Mouse (Mus musculus) E14TG2a.4 (cell line): ENCODE measurements around the gene Notch4.

ENCODE experiments used
- H3K27me3 ChIP-seq: 2 replicates; pipeline ENCODE4 v1.6.1; 2014; ENCODE audit warnings: low read length, control low read depth; ENCODE audit not compliant: insufficient read depth
- H3K36me3 ChIP-seq: 2 replicates; pipeline ENCODE4 v1.6.1; 2014; ENCODE audit warnings: low read length, control low read depth; ENCODE audit not compliant: insufficient read depth
- H3K4me1 ChIP-seq: replicated peaks from 2 replicates; pipeline ENCODE4 v1.6.1; 2014; ENCODE audit warnings: low read depth, low read length, control low read depth
- H3K4me3 ChIP-seq: replicated peaks from 2 replicates; pipeline ENCODE4 v1.5.1; 2014; ENCODE audit warnings: mild to moderate bottlenecking, low read length
- H3K9me3 ChIP-seq: 2 replicates; pipeline ENCODE4 v1.6.1; 2014; ENCODE audit warnings: low read length, control low read depth
- CTCF ChIP-seq: conservative IDR thresholded peaks from 2 replicates; pipeline ENCODE4 v1.5.1; 2014; ENCODE audit warnings: low read length
- NANOG ChIP-seq: IDR thresholded peaks from 2 replicates; pipeline ENCODE4 v1.6.1; 2014; ENCODE audit warnings: borderline replicate concordance, low read length, mixed read lengths
- POU5F1 ChIP-seq: IDR thresholded peaks from 2 replicates; pipeline ENCODE4 v1.6.1; 2014; ENCODE audit warnings: low read length, borderline replicate concordance

Gene Notch4

DNA sequence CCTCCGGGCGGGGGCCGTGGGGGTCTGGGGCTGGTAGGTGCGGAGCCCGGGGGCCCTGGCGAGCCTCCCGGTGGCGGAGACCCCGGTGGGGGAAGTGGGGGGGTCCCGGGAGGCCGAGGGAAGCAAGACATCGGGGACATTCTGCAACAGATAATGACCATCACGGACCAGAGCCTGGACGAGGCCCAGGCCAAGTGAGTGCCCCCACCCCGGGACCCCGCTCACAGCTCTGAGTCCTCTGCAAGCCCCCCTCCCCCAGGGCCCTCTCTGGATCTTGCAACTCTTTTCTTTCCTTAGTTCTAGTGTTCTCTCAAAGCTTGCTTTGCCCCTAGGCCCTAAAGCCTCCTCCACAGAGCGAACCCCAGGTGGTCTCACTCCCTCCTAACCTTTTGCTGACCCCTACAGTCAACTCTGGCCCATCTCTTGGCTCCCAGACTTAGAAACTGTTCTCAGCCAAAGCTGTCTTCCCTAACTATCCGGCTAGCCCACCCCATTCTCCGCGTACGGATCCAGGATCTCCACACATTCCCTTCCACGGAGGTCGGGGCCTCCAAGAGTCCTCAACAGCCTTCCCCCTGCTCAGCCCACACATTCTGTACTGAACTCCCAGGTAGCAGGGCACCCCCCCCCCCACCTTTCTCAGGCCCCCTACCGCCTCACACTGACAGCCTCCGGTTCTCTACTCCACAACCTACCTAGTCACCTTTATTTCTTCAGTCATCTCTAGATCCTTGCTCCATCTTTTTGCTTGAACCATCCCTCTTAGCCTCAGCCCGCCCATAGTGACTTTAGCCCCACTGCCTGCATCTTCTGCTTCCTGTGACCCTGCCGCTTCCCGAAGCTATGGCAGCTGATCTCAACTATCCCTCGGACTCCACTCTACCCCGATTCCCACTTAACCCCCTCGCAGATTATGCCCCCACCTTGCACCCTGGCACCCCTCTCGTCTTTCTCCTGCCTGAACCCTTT lies 28.8 kb downstream of the Notch4 start:
- no peak for TF ChIP-seq POU5F1
- no peak for TF ChIP-seq CTCF
- no peak for TF ChIP-seq NANOG
- peaks cover 3% of the 10 kb centered on the region; the same call in 1 of the 2 replicates for H3K27me3 ChIP-seq
- peaks cover 25% of the 10 kb centered on the region for H3K36me3 ChIP-seq
- peaks cover 87% of the 10 kb centered on the region for H3K4me1 ChIP-seq
- peak overlapping the region; percentile 81 for H3K4me3 ChIP-seq
- H3K9me3 ChIP-seq, result no peaks in the 10 kb centered on the region

DNA sequence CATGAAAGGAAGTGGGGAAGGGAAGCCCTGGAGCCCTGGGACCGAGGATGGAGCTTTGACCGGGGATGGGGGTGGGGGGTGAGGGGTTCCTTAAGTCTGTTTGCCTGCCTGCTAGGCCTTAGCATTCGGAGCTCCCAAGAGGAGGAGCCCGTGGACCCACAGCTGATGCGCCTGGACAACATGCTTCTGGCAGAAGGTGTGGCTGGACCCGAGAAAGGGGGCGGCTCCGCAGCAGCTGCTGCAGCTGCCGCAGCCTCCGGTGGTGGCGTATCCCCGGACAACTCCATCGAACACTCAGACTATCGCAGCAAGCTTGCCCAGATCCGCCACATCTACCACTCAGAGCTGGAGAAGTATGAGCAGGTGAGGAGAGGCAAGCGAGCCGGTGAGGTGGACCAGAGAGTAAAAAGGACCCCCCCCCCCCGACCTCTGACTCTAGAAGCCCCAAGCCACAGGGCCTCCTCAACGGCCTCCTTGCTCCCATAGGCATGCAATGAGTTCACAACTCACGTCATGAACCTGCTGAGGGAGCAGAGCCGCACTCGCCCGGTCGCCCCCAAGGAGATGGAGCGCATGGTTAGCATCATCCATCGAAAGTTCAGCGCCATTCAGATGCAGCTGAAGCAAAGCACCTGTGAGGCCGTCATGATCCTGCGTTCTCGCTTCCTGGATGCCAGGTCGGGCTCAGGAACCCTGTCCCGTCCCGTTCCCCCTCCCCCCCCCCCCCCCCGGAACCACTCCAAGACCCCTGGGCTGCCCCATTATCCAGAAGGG lies 29.9 kb downstream of the Notch4 start:
- Histone ChIP-seq H3K36me3 (peaks cover 25% of the 10 kb centered on the region), H3K27me3 (peaks cover 3% of the 10 kb centered on the region; the same call in 1 of the 2 replicates), H3K4me3 (peak overlapping the region; percentile 81), H3K9me3 (no peaks in the 10 kb centered on the region), H3K4me1 (peaks cover 86% of the 10 kb centered on the region)
- TF ChIP-seq POU5F1 (no peak), NANOG (no peak), CTCF (no peak)

DNA sequence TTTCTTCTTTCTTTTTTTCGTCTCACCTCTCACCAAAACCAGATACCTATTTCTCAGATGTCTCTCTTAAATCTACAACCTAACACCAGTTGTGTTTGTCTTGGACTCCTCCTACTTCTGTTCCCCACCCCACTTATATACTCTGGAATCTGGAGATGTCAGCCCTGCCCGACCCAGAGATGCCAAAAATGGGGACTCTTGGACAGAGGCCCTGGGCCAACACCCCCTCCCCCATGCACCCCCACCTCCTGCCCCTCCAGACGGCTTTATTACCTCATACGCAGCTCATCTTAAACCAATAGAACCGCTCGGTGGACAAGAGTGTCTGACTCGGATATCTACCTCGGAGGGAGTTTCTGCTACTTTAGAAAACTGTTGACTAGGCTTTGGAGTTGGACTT lies 32.0 kb downstream of the Notch4 start:
- no peaks in the 10 kb centered on the region for H3K9me3 ChIP-seq
- H3K4me3 ChIP-seq, result no peak overlapping the region
- peaks cover 3% of the 10 kb centered on the region; the same call in 1 of the 2 replicates for H3K27me3 ChIP-seq
- H3K36me3 ChIP-seq, result peaks cover 39% of the 10 kb centered on the region
- peaks cover 84% of the 10 kb centered on the region for H3K4me1 ChIP-seq
- TF ChIP-seq CTCF (no peak), NANOG (no peak), POU5F1 (no peak)

DNA sequence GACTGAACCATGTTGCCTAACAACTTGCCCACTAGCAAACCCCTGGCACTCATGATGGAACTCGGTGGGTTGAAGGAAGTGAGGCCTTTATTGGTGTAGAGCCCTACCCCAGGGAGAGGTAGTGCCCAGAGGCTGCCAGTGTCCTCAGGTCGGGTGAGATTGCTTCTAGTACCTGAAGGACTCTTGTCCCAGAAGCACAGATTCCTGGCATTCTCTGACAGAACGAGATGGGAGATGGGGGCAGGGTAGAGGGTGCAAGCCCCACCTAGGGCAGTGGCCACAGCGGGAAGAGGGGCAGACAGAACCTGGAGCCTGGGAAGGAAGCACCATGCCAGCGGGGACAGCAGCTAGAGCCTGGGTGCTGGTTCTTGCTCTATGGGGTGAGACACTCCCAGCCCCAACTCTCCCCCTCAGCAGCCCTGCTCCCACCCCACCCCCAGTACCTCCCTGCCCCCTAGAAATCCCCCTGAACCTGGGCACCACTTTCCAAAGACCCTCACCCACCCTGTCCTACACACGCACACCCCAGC lies 33.6 kb downstream of the Notch4 start, which contains the start of gene Ager:
TSS of gene Ager (plus strand) at position 297 of the 530 bp plus-strand sequence.
- TF ChIP-seq POU5F1, result no peak
- no peak for TF ChIP-seq CTCF
- no peak for TF ChIP-seq NANOG
- Histone ChIP-seq H3K4me1 (peaks cover 87% of the 10 kb centered on the region), H3K27me3 (peaks cover 3% of the 10 kb centered on the region; the same call in 1 of the 2 replicates), H3K4me3 (no peak within 1 kb of the TSS), H3K36me3 (peaks cover 51% of the 10 kb centered on the region), H3K9me3 (no peaks in the 10 kb centered on the region)

DNA sequence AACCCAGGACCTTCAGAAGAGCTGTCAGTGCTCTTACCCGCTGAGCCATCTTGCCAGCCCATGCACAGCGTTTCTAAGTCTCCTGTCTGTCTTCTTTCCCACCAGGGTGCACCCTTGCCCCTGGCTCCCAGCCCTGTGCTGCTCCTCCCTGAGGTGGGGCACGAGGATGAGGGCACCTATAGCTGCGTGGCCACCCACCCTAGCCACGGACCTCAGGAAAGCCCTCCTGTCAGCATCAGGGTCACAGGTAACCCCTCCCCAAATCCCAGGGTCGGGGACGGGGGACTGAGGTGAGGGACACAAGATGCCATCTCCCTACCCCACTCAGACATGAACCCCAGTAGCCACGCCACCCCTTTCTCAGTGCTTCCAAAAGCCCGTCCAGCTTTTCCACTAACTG lies 35.8 kb downstream of the Notch4 start:
- Histone ChIP-seq H3K4me1 (peaks cover 74% of the 10 kb centered on the region), H3K9me3 (no peaks in the 10 kb centered on the region), H3K36me3 (peaks cover 42% of the 10 kb centered on the region), H3K4me3 (no peak overlapping the region), H3K27me3 (no peaks in the 10 kb centered on the region)
- TF ChIP-seq NANOG (no peak), CTCF (no peak), POU5F1 (no peak)

DNA sequence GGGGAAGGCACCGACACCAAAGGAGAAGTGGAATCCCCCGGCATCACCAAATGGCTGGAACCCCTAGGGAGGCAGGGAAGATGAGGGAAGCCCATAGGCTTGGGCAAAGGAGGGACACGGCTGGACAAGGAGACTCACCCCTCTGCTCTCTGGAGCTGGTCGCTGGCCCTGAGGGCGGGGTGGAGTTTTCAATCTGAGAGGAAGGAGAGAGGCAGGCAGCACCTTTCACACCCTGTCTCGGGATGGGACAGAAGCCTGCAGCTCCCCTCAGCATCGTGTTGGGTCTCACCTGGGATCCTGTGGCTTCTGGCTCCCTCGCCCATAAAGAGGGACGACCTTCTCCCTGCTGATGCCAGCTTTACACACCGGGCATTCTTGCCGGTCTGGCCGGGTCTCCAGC lies 37.7 kb downstream of the Notch4 start:
- TF ChIP-seq POU5F1, result no peak
- no peak for TF ChIP-seq NANOG
- TF ChIP-seq CTCF, result no peak
- H3K27me3 ChIP-seq, result no peaks in the 10 kb centered on the region
- H3K4me3 ChIP-seq, result no peak overlapping the region
- peaks cover 28% of the 10 kb centered on the region for H3K36me3 ChIP-seq
- peaks cover 66% of the 10 kb centered on the region for H3K4me1 ChIP-seq
- H3K9me3 ChIP-seq, result no peaks in the 10 kb centered on the region

DNA sequence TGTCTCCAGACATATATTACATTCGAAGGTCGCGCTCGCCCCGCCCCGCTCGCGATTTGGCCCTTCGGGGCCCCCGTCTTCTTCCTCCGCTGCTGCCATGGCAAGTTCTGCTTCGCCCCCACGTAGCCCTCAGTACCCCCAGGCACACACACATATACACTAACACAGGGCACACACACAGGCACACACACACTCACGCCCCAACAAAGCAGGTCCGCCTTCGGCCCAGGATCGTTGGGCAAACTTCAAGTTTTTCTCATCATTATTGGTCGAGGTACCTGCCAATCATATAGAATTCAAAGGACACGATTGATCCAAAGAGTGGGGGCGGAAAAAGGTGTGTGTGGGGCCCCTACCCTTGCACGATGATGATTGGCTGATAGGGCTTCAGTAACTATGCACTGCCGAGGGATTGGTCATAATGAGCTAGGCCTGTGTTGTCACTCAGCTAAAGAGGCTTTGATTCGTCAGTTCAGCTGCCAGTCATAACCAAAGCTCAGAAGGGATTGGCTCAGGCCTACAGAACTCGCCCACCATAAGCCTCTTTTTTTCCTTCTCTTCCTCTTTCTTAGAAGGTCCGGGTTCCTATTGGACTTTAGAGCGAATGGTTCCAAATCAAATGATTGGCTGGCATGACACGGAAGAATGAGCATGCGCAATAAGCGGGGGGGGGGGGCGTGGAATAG lies 39.5 kb downstream of the Notch4 start, which contains the start of gene Rnf5:
TSS of gene Rnf5 (minus strand) at position 316 of the 686 bp plus-strand sequence.
- H3K27me3 ChIP-seq, result no peaks in the 10 kb centered on the region

More for the DNA sequence above, 39.5 kb downstream of the Notch4 start, which contains the start of gene Rnf5:
- TF ChIP-seq NANOG (peak; percentile 19; the same call in 1 of the 2 replicates), CTCF (no peak)
- H3K4me1 ChIP-seq, result peaks cover 69% of the 10 kb centered on the region
- peak within 1 kb of the TSS; percentile 91 for H3K4me3 ChIP-seq
- peaks cover 41% of the 10 kb centered on the region for H3K36me3 ChIP-seq
- H3K9me3 ChIP-seq, result no peaks in the 10 kb centered on the region
